Mouse (Mus musculus) midbrain, embryonic 13.5 days (tissue): ENCODE results near the gene Slc30a6. TPM values are rescaled to one million over a fixed set of nuclear protein-coding genes. Genes with fewer than 3 reads are reported as not detected.
"Not testable (repeated sequence)": the region's sequence is repeated elsewhere in the genome, so short reads cannot be mapped to it uniquely, and the experiment has no call there.

Source experiments
- ATAC-seq: fragments of 200-750 bp; cut with Nextera tagmentation; 2 replicates; pipeline ENCODE4 v1.8.0; 2017; ENCODE audit warnings: mild to moderate bottlenecking, moderate TSS enrichment, moderate library complexity
- H3K27ac ChIP-seq: fragments of 300-500 bp; sonication (generic); 2 replicates; pipeline ENCODE4 v1.5.1; 2015; ENCODE audit warnings: inconsistent platforms, mild to moderate bottlenecking, moderate library complexity
- H3K27me3 ChIP-seq: fragments of 300-500 bp; sonication (generic); 2 replicates; pipeline ENCODE4 v1.6.1; 2015; ENCODE audit warnings: mild to moderate bottlenecking, inconsistent platforms
- H3K36me3 ChIP-seq: fragments of 300-500 bp; sonication (generic); 2 replicates; pipeline ENCODE4 v1.6.1; 2015; ENCODE audit warnings: mild to moderate bottlenecking, inconsistent platforms
- H3K4me1 ChIP-seq: fragments of 300-500 bp; sonication (generic); replicated peaks from 2 replicates; pipeline ENCODE4 v1.6.1; 2015; ENCODE audit warnings: inconsistent platforms
- H3K4me2 ChIP-seq: fragments of 300-500 bp; sonication (generic); replicated peaks from 2 replicates; pipeline ENCODE4 v1.6.1; 2015; ENCODE audit warnings: moderate library complexity, mild to moderate bottlenecking, inconsistent platforms
- H3K4me3 ChIP-seq: fragments of 300-500 bp; sonication (generic); replicated peaks from 2 replicates; pipeline ENCODE4 v1.5.1; 2015; ENCODE audit warnings: mild to moderate bottlenecking, inconsistent platforms
- H3K9ac ChIP-seq: fragments of 300-500 bp; sonication (generic); replicated peaks from 2 replicates; pipeline ENCODE4 v1.6.1; 2015; ENCODE audit warnings: mild to moderate bottlenecking, inconsistent platforms
- H3K9me3 ChIP-seq: fragments of 300-500 bp; sonication (generic); 2 replicates; pipeline ENCODE4 v1.6.1; 2016; ENCODE audit warnings: mild to moderate bottlenecking, inconsistent platforms
- WGBS: fragments of 180-500 bp; shearing (Covaris S2); methylation state at CpG from one replicate; pipeline ENCODE4 v1.1.7; 2015; 5-methylcytosine and 5-hydroxymethylcytosine counted together
- polyA plus RNA-seq: library from polyadenylated mRNA; unstranded; fragments of >200 nt; fragmentation: Nextera tagmentation; extraction: Ambion mirVana; gene quantifications from 2 replicates; pipeline ENCODE4 v1.2.1, GENCODE M21; 2015

Slc30a6 gene
- polyA plus RNA-seq, 1 experiment from 2014 or later: 29.9 TPM

- H3K27me3 ChIP-seq: no peaks in the 10 kb centered on the region
- no peak overlapping the region for H3K4me3 ChIP-seq
- no peaks in the 10 kb centered on the region for H3K36me3 ChIP-seq
- no peaks in the 10 kb centered on the region for H3K9me3 ChIP-seq
- H3K9ac ChIP-seq: no peak overlapping the region
- no peak overlapping the region for H3K4me2 ChIP-seq
- ATAC-seq: no peak
- H3K27ac ChIP-seq: no peak overlapping the region
- H3K4me1 ChIP-seq: no peaks in the 10 kb centered on the region
- 91% methylated on average over 1 of the region's 1 CpGs for WGBS
Observed at GRCm38 (mm10) chr17:74454660-74455059, 59.3 kb downstream of the Slc30a6 start.

DNA sequence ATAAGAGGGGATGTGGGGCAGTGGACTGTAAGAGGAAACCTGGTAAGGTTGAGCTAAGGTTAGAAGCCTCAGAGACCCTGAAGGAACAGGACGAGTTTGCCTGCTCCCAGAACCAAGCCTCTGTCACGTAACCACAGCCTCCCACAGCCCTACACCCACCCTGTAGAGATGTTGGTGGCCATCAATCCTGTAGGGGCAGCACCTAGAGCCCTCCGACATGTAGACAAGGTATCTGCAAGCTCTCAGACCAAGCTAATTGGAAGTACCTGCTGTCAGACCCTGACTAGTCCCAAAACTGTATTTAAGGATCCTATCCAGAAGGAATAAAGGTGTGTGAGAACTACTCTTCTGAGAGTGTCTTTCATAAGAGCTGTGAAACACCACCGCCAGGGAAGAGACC lies 60.0 kb downstream of the Slc30a6 start:
- 87% methylated on average over 4 of the region's 4 CpGs for WGBS
- H3K4me1 ChIP-seq: no peaks in the 10 kb centered on the region
- no peaks in the 10 kb centered on the region for H3K27me3 ChIP-seq
- H3K9me3 ChIP-seq: no peaks in the 10 kb centered on the region
- no peak overlapping the region for H3K27ac ChIP-seq
- H3K4me2 ChIP-seq: no peak overlapping the region
- H3K36me3 ChIP-seq: no peaks in the 10 kb centered on the region
- no peak overlapping the region for H3K9ac ChIP-seq
- no peak for ATAC-seq
- H3K4me3 ChIP-seq: no peak overlapping the region

DNA sequence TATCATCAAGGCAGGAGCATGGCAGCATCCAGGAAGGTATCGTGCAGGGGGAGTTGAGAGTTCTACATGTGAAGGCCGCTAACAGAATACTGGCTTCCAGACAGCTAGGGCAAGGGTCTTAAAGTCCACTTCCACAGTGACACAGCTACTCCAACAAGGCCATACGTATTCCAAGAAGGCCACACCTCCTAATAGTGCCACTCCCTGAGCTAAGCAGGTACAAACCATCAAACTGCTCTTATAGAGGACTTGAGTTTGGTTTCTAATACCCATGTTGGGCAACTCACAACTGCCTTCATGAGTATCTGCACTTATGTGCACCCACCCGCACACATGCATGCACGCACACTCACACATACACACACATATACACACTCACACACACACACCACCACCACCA lies 61.4 kb downstream of the Slc30a6 start:
- Histone ChIP-seq H3K9me3 (no peaks in the 10 kb centered on the region), H3K4me3 (no peak overlapping the region), H3K4me1 (no peaks in the 10 kb centered on the region), H3K27me3 (no peaks in the 10 kb centered on the region), H3K9ac (no peak overlapping the region), H3K36me3 (no peaks in the 10 kb centered on the region), H3K4me2 (no peak overlapping the region), H3K27ac (no peak overlapping the region)
- ATAC-seq: no peak
- WGBS: 94% methylated on average over 5 of the region's 5 CpGs

DNA sequence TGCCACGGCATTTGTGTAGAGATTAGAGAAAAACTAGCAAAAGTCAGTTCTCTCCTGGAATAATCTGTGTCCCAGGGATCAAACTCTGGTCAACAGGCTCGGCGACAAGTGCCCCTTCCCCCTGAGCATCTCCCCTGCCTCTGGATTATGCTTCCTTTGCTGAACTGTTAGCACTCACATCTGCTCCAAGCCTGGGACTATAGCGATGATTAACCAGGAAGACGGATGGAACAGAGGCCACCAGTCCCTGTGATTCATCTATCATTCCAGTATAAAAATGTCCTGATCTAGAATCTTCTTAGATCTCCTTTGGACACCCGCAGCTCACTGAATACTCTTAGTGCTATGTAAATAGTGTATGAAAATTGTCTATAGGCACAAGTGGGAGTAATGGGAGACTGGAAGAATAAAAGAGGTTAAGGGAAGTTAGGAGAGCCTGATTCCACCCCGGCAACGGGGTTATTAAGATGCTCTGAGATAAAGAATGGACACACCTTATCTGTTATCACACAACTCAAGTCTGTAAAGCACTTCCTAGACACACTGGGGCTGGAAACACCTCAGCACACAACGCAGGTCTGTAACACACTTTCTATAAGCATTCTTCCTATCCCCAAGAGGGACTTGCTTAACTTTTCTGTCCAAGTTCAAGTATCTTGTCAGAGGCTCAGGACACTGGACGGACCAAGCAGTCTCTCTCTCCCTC lies 62.7 kb downstream of the Slc30a6 start:
- Histone ChIP-seq H3K4me2 (no peak overlapping the region), H3K27me3 (no peaks in the 10 kb centered on the region), H3K4me3 (no peak overlapping the region), H3K9ac (no peak overlapping the region), H3K36me3 (no peaks in the 10 kb centered on the region), H3K4me1 (peaks cover 6% of the 10 kb centered on the region), H3K27ac (no peak overlapping the region), H3K9me3 (no peaks in the 10 kb centered on the region)
- no peak for ATAC-seq
- WGBS: 77% methylated on average over 10 of the region's 10 CpGs

DNA sequence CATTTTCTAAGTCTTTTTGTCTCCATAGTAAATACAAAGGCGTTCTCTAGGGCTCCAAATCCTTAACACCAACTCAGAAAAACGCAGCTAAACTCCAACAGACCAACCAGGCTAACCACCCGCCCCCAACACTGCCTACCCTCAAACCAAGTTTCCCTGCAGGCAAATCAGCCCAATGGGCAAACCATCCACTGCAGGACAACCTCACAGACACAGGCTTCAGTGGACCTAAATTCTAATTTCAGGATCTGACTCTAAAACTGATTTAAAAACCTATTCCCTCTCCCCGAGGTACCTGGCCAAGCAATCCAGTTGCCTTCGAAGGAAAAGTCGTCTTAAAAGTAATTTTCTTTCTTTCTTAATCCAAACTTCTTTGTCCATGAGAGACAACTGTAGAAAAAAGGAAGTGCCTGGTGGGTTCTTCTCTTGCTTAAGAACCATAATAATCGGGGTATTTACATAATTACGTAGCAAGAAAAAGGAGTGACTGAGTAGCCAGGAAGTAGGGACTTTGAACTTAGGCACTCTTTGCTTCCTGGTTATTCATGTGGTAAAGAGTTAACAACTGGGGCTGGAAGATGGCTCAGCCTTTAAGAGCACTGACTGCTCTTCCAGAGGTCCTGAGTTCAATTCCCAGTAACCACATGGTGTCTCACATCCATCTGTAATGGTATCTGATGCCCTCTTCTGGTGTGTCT lies 63.5 kb downstream of the Slc30a6 start, which contains the start of gene Nlrc4:
TSS of gene Nlrc4 (minus strand) at position 432 of the 698 bp plus-strand sequence.
- no peaks in the 10 kb centered on the region for H3K27me3 ChIP-seq
- no peak within 1 kb of the TSS for H3K4me2 ChIP-seq
- ATAC-seq: no peak
- H3K27ac ChIP-seq: no peak within 1 kb of the TSS
- WGBS: 56% methylated on average over 8 of the region's 8 CpGs
- no peaks in the 10 kb centered on the region for H3K9me3 ChIP-seq
- H3K4me3 ChIP-seq: no peak within 1 kb of the TSS
- peaks cover 6% of the 10 kb centered on the region for H3K4me1 ChIP-seq
- no peaks in the 10 kb centered on the region for H3K36me3 ChIP-seq
- no peak within 1 kb of the TSS for H3K9ac ChIP-seq

GRCm38 (mm10) chr17:74463510-74463909 lies 68.1 kb downstream of the Slc30a6 start:
- no peak overlapping the region for H3K9ac ChIP-seq
- no peak overlapping the region for H3K4me3 ChIP-seq
- H3K27ac ChIP-seq: no peak overlapping the region
- no peak overlapping the region for H3K4me2 ChIP-seq
- H3K4me1 ChIP-seq: peaks cover 6% of the 10 kb centered on the region
- ATAC-seq: no peak
- no peaks in the 10 kb centered on the region for H3K36me3 ChIP-seq
- no peaks in the 10 kb centered on the region for H3K27me3 ChIP-seq
- no peaks in the 10 kb centered on the region for H3K9me3 ChIP-seq

- H3K4me1 ChIP-seq, H3K27ac ChIP-seq, H3K4me3 ChIP-seq, H3K9me3 ChIP-seq, H3K27me3 ChIP-seq, H3K9ac ChIP-seq, ATAC-seq, H3K36me3 ChIP-seq, H3K4me2 ChIP-seq: not testable (repeated sequence)
- WGBS: 81% methylated on average over 2 of the region's 2 CpGs
Observed at GRCm38 (mm10) chr17:74467981-74468380, 72.6 kb downstream of the Slc30a6 start.

DNA sequence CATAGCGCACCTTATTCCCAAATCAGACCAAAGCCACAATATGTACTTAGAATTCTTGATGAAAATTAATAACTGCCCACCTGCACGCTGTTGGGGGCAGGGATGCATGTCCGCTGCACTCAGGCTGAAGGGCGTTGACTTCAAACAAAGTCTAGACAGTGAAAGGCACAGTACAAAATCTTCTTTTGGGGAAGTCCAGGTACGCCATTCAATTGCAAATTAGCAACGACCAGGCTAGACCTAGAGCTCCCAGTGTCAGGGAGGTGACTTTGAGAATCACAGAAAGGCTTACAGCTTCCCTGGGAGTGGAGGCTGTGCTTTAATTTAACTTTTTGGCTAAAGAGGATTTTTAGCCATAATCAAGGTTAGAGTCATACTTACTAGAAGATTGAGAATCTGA lies 74.7 kb downstream of the Slc30a6 start:
- H3K36me3 ChIP-seq, H3K27ac ChIP-seq, H3K9ac ChIP-seq, H3K4me3 ChIP-seq, H3K4me2 ChIP-seq, ATAC-seq, H3K9me3 ChIP-seq, H3K27me3 ChIP-seq, H3K4me1 ChIP-seq: not testable (repeated sequence)
- 77% methylated on average over 6 of the region's 6 CpGs for WGBS

Other genes with a start within 250 kb of the Slc30a6 start
- 66.3 and 66.7 TPM in 2 replicates for gene Memo1, start 100.1 kb upstream of the Slc30a6 start, polyA plus RNA-seq
- 213 and 220 TPM in 2 replicates for gene Dpy30, start 71.7 kb upstream of the Slc30a6 start, polyA plus RNA-seq
- gene Spast, start 56.6 kb upstream of the Slc30a6 start, polyA plus RNA-seq: 27.5 and 30.0 TPM in 2 replicates
- 0.31 and 0.39 TPM in 2 replicates for gene Nlrc4, start 63.5 kb downstream of the Slc30a6 start, polyA plus RNA-seq
- gene Yipf4, start 93.9 kb downstream of the Slc30a6 start, polyA plus RNA-seq: 54.1 and 58.2 TPM in 2 replicates
- gene Birc6, start 132.7 kb downstream of the Slc30a6 start, polyA plus RNA-seq: 97.1 and 118 TPM in 2 replicates